Mouse (Mus musculus) bone marrow macrophage, adult 2 months (primary cell): ENCODE data around the gene Sspn. TPM values are rescaled to one million over a fixed set of nuclear protein-coding genes. Genes with fewer than 3 reads are reported as not detected.

Source experiments
- H3K27ac ChIP-seq: 2 replicates; pipeline ENCODE4 v1.5.1; 2012; ENCODE audit warnings: low read depth, low read length; ENCODE audit not compliant: insufficient read depth
- H3K4me1 ChIP-seq: 2 replicates; pipeline ENCODE4 v1.6.1; 2012; ENCODE audit warnings: low read length; ENCODE audit not compliant: control insufficient read depth, insufficient read depth
- H3K4me3 ChIP-seq: 2 replicates; pipeline ENCODE4 v1.5.1; 2012; ENCODE audit warnings: mild to moderate bottlenecking, low read length, moderate library complexity; ENCODE audit not compliant: insufficient read depth
- CTCF ChIP-seq: IDR thresholded peaks from 2 replicates; pipeline ENCODE4 v1.5.1; 2012; ENCODE audit warnings: low read depth, mild to moderate bottlenecking, low read length, moderate library complexity
- POLR2A ChIP-seq: IDR thresholded peaks from 2 replicates; pipeline ENCODE4 v1.6.1; 2012; ENCODE audit warnings: mild to moderate bottlenecking, low read depth, low read length, borderline replicate concordance
- polyA plus RNA-seq: library from polyadenylated mRNA; stranded (reverse); fragments of >200 nt; gene quantifications from 2 replicates; pipeline ENCODE4 v1.2.4, GENCODE M21; 2012; ENCODE audit not compliant: missing spikeins, insufficient read depth, insufficient read length

Sspn gene
- polyA plus RNA-seq, 1 experiment, result 0.20 TPM

GRCm38 (mm10) chr6:146010093-146010764, 78.8 kb downstream of the Sspn start:
- Histone ChIP-seq H3K27ac (no peak overlapping the region), H3K4me1 (peaks cover 49% of the 10 kb centered on the region), H3K4me3 (no peak overlapping the region)
- no peak for TF ChIP-seq CTCF
- no peak for TF ChIP-seq POLR2A

GRCm38 (mm10) chr6:146014312-146014711, 82.9 kb downstream of the Sspn start:
- no peak overlapping the region for H3K4me3 ChIP-seq
- no peak for TF ChIP-seq CTCF
- no peak for TF ChIP-seq POLR2A
- peak overlapping the region; percentile 95 for H3K27ac ChIP-seq
- H3K4me1 ChIP-seq, result peaks cover 35% of the 10 kb centered on the region

Other genes with a start within 250 kb of the Sspn start
- 5.7 and 5.8 TPM in 2 replicates for gene Rassf8, start 184.9 kb upstream of the Sspn start, polyA plus RNA-seq
- gene Bhlhe41, start 66.1 kb upstream of the Sspn start, polyA plus RNA-seq, result 40.5 and 50.0 TPM in 2 replicates